Mouse (Mus musculus) MN1 (cell line): Measurements from ENCODE around the gene Gm8297.
"Not testable (repeated sequence)": the region's sequence is repeated elsewhere in the genome, so short reads cannot be mapped to it uniquely, and the experiment has no call there.

Source experiments
- DNase-seq: peaks from one replicate; pipeline ENCODE4 v3.0.0-alpha.2; 2016; ENCODE audit warnings: low spot score

Gene Gm8297

DNA sequence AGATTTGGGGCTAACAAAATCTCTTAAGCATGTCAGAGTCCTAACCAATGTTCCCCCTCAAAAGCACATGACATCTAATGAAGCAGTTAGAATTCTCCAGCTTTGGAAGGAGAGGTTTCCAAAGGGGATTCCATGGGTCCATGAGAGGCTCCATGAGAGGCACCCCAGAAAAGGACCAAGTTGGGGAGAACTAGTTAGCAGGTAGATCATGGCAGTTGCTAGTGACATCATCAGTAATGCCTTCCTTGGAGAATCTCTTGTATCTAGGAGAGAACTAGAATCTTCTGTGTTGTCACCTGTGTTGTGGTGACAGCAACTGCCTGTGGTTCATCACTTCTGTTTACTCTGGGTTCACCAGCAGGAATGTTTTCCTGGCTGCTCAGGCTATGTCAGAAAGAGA lies at the start of gene Gm8297:
Gene Gm8297, plus strand, starts transcription at position 301 of the 400 bp plus-strand sequence.
- not testable (repeated sequence) for DNase-seq

DNA sequence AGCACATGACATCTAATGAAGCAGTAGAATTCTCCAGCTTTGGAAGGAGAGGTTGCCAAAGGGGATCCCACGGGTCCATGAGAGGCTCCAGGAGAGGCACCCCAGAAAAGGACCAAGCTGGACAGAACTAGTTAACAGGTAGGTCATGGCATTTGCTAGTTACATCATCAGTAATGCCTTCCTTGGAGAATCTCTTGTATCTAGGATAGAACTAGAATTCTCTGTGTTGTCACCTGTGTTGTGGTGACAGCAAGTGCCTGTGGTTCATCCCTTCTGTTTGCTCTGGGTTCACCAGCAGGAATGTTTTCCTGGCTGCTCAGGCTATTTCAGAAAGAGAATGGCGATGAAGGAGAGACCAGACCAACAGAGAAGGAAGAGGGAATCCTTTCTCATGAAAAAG lies 31.9 kb downstream of the Gm8297 start, which contains the start of gene Gm3298:
Gene Gm3298, plus strand, starts transcription at position 301 of the 400 bp plus-strand sequence.
- DNase-seq, result not testable (repeated sequence)
